Mouse (Mus musculus): ENCODE results near the gene St6galnac3. TPM values are rescaled to one million over a fixed set of nuclear protein-coding genes. Genes with fewer than 3 reads are reported as not detected.

Gene St6galnac3
- total and polyA plus RNA-seq, 3 experiments = 2.2 to 5.2 (median 4.9) TPM

DNA sequence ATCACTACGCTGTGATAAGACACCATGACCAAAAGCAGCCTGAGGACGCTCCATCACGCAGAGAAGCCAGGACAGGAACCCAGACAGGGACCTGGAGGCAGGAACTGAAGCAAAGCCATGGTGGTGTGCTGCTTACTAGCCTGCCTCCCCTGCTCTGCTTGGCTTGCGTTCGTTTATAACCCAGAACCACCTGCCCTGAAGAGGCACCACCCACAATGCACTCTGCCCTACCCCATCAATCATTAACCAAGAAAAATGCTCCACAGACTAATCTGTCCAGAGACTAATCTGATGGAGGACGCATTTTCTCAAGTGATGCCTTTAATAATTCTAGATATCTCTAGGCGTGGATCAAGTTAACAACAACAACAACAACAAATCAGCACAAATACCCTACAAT, 106.0 kb downstream of the St6galnac3 start:
- WGBS = 95% methylated on average over 7 of the region's 7 CpGs
- H3K9ac ChIP-seq (ENCODE audit: low read depth, low read length) = no peak overlapping the region
- H3K27ac ChIP-seq = no peak overlapping the region
- H3K36me3 ChIP-seq (ENCODE audit: control insufficient read depth, insufficient read depth, low read length) = no peaks in the 10 kb centered on the region
- no peak for TF ChIP-seq POLR2A (IDR thresholded peaks at IDR 0.05; ENCODE audit: insufficient read depth, low read depth, low read length)
- no peak for TF ChIP-seq EP300 (IDR thresholded peaks at IDR 0.05; ENCODE audit: insufficient read depth, low read depth, low read length)
- no peak for TF ChIP-seq CTCF (IDR thresholded peaks at IDR 0.05)
- H3K4me3 ChIP-seq = no peak overlapping the region
- intact Hi-C loops (cut with DNase I) = no loop called here
- H3K79me2 ChIP-seq (replicated peaks; ENCODE audit: control insufficient read depth, insufficient read depth, low read length) = no peaks in the 10 kb centered on the region; the same call in 1 of the 2 replicates
- H3K27me3 ChIP-seq (ENCODE audit: control insufficient read depth, insufficient read depth, low read length) = no peaks in the 10 kb centered on the region
- DNase-seq = no peak
- H3K4me1 ChIP-seq (ENCODE audit: control insufficient read depth, insufficient read depth, low read length) = no peaks in the 10 kb centered on the region

DNA sequence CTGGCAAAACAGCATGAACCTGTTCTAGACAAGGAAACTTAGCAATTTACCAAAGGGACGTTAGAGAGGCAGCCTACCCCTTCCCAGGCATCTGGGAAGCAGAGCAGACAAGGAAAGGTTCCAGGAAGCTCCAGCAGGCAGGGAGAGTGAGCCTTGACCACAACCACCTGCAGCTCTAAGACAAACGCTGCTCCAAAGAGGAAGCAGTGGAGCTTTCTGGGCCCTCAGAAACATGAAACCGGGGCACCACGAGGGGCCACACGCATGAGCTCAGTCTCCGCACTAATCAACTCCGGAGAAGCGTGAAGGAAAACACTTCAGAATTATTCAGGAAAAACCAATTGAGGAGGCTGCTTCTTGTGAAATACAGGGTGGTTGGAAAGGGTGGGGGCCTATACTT, 108.1 kb downstream of the St6galnac3 start:
- H3K27me3 ChIP-seq (ENCODE audit: control insufficient read depth, insufficient read depth, low read length) = no peaks in the 10 kb centered on the region
- no peak for DNase-seq
- H3K27ac ChIP-seq = no peak overlapping the region
- TF ChIP-seq POLR2A (IDR thresholded peaks at IDR 0.05; ENCODE audit: insufficient read depth, low read depth, low read length) = no peak
- no peak for TF ChIP-seq CTCF (IDR thresholded peaks at IDR 0.05)
- TF ChIP-seq EP300 (IDR thresholded peaks at IDR 0.05; ENCODE audit: insufficient read depth, low read depth, low read length) = no peak
- 58% methylated on average over 8 of the region's 8 CpGs for WGBS
- intact Hi-C loops (cut with DNase I) = no loop called here
- H3K9ac ChIP-seq (ENCODE audit: low read depth, low read length) = no peak overlapping the region
- H3K4me1 ChIP-seq (ENCODE audit: control insufficient read depth, insufficient read depth, low read length) = no peaks in the 10 kb centered on the region
- no peaks in the 10 kb centered on the region for H3K36me3 ChIP-seq (ENCODE audit: control insufficient read depth, insufficient read depth, low read length)
- no peaks in the 10 kb centered on the region; the same call in 1 of the 2 replicates for H3K79me2 ChIP-seq (replicated peaks; ENCODE audit: control insufficient read depth, insufficient read depth, low read length)
- H3K4me3 ChIP-seq = no peak overlapping the region

DNA sequence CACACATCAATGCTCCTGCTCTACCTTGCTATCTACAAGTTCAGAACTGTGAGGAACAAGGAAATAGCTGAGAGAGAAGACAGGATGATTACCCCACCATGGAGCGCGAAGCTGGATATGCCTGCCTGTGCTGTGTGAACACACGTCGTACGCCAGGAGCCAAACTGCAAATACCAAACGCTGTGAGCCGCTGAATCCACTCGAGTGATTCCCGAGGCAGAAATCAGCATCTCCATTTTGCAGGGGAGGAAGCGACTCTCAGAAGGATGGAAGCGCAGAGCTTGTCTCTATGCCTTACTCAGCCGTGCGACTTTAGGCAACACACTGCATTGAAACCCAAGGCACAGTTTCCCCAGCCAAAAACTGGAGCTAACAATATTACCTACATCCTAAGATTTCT, 114.7 kb downstream of the St6galnac3 start:
- Histone ChIP-seq H3K4me1 (ENCODE audit: control insufficient read depth, insufficient read depth, low read length) (no peaks in the 10 kb centered on the region), H3K36me3 (ENCODE audit: control insufficient read depth, insufficient read depth, low read length) (no peaks in the 10 kb centered on the region), H3K9ac (ENCODE audit: low read depth, low read length) (no peak overlapping the region), H3K79me2 (replicated peaks; ENCODE audit: control insufficient read depth, insufficient read depth, low read length) (no peaks in the 10 kb centered on the region), H3K4me3 (no peak overlapping the region), H3K27ac (no peak overlapping the region), H3K27me3 (ENCODE audit: control insufficient read depth, insufficient read depth, low read length) (no peaks in the 10 kb centered on the region)
- no peak for DNase-seq
- TF ChIP-seq EP300 (IDR thresholded peaks at IDR 0.05; ENCODE audit: insufficient read depth, low read depth, low read length) = no peak
- TF ChIP-seq CTCF (IDR thresholded peaks at IDR 0.05) = no peak
- TF ChIP-seq POLR2A (IDR thresholded peaks at IDR 0.05; ENCODE audit: insufficient read depth, low read depth, low read length) = no peak
- intact Hi-C loops (cut with DNase I) = no loop called here
- 83% methylated on average over 13 of the region's 13 CpGs for WGBS

DNA sequence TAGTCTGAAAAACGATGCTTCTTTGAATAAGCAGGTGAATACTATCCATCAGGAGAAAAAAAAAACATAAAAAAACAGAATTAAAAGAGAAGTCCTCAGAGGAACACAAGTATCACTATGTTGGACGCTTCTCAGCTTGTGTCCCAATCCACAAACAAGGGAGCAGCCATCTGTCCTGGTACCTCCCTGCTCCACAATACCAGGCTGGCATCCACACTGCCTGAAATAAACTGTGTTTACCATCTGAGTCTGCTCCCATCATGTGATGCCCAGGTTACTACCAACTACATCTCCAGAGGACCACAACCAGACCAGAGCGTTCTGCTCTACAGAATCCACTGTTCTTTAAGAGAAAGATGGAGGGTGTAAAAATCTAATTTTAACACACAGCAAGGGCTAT, 118.6 kb downstream of the St6galnac3 start:
- no peaks in the 10 kb centered on the region for H3K36me3 ChIP-seq (ENCODE audit: control insufficient read depth, insufficient read depth, low read length)
- no peak overlapping the region for H3K9ac ChIP-seq (ENCODE audit: low read depth, low read length)
- intact Hi-C loops (cut with DNase I) = no loop called here
- DNase-seq = no peak
- WGBS = 93% methylated on average over 3 of the region's 3 CpGs
- no peaks in the 10 kb centered on the region for H3K27me3 ChIP-seq (ENCODE audit: control insufficient read depth, insufficient read depth, low read length)
- H3K27ac ChIP-seq = no peak overlapping the region
- no peak for TF ChIP-seq POLR2A (IDR thresholded peaks at IDR 0.05; ENCODE audit: insufficient read depth, low read depth, low read length)
- TF ChIP-seq CTCF (IDR thresholded peaks at IDR 0.05) = no peak
- no peak for TF ChIP-seq EP300 (IDR thresholded peaks at IDR 0.05; ENCODE audit: insufficient read depth, low read depth, low read length)
- no peaks in the 10 kb centered on the region for H3K79me2 ChIP-seq (replicated peaks; ENCODE audit: control insufficient read depth, insufficient read depth, low read length)
- H3K4me3 ChIP-seq = no peak overlapping the region
- H3K4me1 ChIP-seq (ENCODE audit: control insufficient read depth, insufficient read depth, low read length) = no peaks in the 10 kb centered on the region

DNA sequence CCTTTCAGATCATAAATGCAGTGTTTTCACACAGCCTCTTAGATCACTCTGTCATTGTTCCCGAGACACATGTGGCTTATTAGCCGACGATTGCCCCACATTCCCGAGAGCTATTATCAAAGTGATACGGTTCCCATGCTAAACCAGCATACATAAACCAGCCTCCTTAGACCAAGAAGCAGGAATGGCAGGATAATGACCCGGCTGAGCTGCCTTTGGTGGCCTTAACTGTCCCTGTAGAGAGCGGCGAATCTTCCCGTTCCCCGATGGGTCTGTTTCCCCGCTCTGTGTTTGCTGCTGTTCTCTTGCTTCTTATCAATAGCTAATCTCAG, 119.2 kb downstream of the St6galnac3 start:
- 80% methylated on average over 11 of the region's 11 CpGs for WGBS
- Histone ChIP-seq H3K4me3 (no peak overlapping the region), H3K9ac (ENCODE audit: low read depth, low read length) (no peak overlapping the region), H3K4me1 (ENCODE audit: control insufficient read depth, insufficient read depth, low read length) (no peaks in the 10 kb centered on the region), H3K36me3 (ENCODE audit: control insufficient read depth, insufficient read depth, low read length) (no peaks in the 10 kb centered on the region), H3K79me2 (replicated peaks; ENCODE audit: control insufficient read depth, insufficient read depth, low read length) (no peaks in the 10 kb centered on the region), H3K27me3 (ENCODE audit: control insufficient read depth, insufficient read depth, low read length) (no peaks in the 10 kb centered on the region), H3K27ac (no peak overlapping the region)
- no peak for TF ChIP-seq EP300 (IDR thresholded peaks at IDR 0.05; ENCODE audit: insufficient read depth, low read depth, low read length)
- no peak for TF ChIP-seq POLR2A (IDR thresholded peaks at IDR 0.05; ENCODE audit: insufficient read depth, low read depth, low read length)
- TF ChIP-seq CTCF (IDR thresholded peaks at IDR 0.05) = no peak
- no peak for DNase-seq
- intact Hi-C loops (cut with DNase I) = no loop called here

DNA sequence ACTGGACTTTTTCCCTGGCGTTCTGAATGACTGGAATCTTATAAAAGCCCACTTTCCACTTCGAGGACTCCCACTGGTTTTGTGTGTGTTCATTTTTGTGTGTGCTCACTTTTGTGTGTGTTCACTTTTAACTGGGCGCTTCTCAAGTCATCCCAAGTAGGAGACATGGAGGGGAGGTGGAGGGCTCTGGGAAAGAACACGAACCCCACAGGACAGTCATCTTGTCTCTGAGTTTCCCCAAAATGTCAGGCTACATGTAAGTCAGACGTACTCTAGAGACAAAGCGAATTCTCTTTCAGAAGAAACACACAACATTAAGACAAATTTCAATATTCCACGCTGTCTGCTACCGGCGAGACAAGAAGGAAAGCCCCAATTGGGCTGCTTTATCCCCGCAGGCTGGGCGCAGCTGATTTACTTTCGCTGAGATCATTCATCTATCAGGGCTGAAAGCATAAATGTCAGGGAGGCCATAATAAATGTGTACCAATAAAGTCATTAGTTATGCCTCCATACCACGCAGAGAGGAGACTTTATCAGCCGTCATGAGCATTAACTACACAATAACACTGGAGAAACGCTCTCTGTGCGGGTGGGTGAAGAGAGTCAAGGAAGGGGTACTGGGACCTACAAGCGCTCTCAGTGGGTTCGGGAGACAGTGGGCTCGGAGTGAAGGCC, 119.7 kb downstream of the St6galnac3 start:
- no peak overlapping the region for H3K4me3 ChIP-seq
- TF ChIP-seq CTCF (IDR thresholded peaks at IDR 0.05) = no peak
- TF ChIP-seq POLR2A (IDR thresholded peaks at IDR 0.05; ENCODE audit: insufficient read depth, low read depth, low read length) = no peak
- no peak for TF ChIP-seq EP300 (IDR thresholded peaks at IDR 0.05; ENCODE audit: insufficient read depth, low read depth, low read length)
- WGBS = 90% methylated on average over 19 of the region's 19 CpGs
- H3K79me2 ChIP-seq (replicated peaks; ENCODE audit: control insufficient read depth, insufficient read depth, low read length) = no peaks in the 10 kb centered on the region
- intact Hi-C loops (cut with DNase I) = no loop called here
- H3K9ac ChIP-seq (ENCODE audit: low read depth, low read length) = no peak overlapping the region
- no peaks in the 10 kb centered on the region for H3K27me3 ChIP-seq (ENCODE audit: control insufficient read depth, insufficient read depth, low read length)
- no peak overlapping the region for H3K27ac ChIP-seq
- no peaks in the 10 kb centered on the region for H3K36me3 ChIP-seq (ENCODE audit: control insufficient read depth, insufficient read depth, low read length)
- no peaks in the 10 kb centered on the region for H3K4me1 ChIP-seq (ENCODE audit: control insufficient read depth, insufficient read depth, low read length)
- no peak for DNase-seq
